Mouse (Mus musculus): ENCODE measurements around the gene Gm17655. TPM values are rescaled to one million over a fixed set of nuclear protein-coding genes. Genes with fewer than 3 reads are reported as not detected.

Gm17655 gene
- polyA plus RNA-seq, 1 experiment from 2014 or later, result 2.7 TPM

DNA sequence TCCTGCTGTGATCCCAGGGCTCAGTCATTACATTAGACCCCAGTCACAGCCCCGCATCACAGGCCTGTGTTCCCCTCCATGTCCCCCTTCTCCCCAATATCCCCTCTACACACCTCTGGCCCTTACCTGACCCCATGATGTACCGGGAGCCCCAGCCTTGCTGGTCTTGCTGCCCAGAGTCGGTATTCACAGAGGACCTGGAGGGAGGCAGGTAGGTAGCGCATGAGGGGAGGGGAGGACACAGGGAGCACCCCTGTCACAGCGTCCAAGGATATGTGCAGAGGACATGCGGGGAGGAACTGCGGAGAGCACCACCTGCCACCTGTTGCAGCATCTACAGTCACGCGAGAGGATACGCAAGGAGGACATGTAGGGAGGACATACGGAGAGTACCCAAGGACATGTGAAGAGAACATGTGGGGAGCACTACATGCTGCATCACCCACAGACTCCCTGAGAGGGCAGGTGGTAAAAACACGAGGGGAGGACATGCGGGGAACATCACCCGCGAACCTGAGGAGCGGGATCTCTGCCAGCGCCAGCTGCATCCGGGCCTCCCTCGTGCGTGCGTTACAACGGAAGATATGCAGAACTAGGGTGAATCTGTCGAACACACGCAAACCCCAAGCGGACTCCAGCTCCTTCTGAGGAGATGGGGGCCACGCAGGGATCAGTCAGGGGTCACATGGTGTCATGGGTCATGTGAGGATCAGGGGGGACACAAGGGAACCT is 34.0 kb upstream of the Gm17655 start:
- H3K4me3 ChIP-seq (replicated peaks; ENCODE audit: low read depth, low read length), result peak overlapping the region; percentile 76
- H3K9ac ChIP-seq (ENCODE audit: low read depth, low read length), result peak overlapping the region; percentile 93; the same call in 1 of the 2 replicates
- no peak for TF ChIP-seq CTCF (IDR thresholded peaks at IDR 0.05; ENCODE audit: low read depth)
- H3K36me3 ChIP-seq (ENCODE audit: insufficient read depth, low read length), result peaks cover 30% of the 10 kb centered on the region
- no peak overlapping the region for H3K27ac ChIP-seq
- H3K27me3 ChIP-seq (ENCODE audit: insufficient read depth, low read length), result no peaks in the 10 kb centered on the region
- 0 out of 2 replicates have a peak, but pooled peaks cover 11% of the 10 kb centered on the region for H3K4me1 ChIP-seq (replicated peaks; ENCODE audit: insufficient read depth, low read length)
- H3K9me3 ChIP-seq (replicated peaks; ENCODE audit: low read length), result no peaks in the 10 kb centered on the region
- ATAC-seq (replicated peaks; ENCODE audit: low FRiP score, low read depth) (no peak), DNase-seq (ENCODE audit: low spot score) (no peak)
- peak overlapping the region; percentile 84 for H3K4me2 ChIP-seq (ENCODE audit: low read length)
- WGBS, result 95% methylated on average over 26 of the region's 26 CpGs

DNA sequence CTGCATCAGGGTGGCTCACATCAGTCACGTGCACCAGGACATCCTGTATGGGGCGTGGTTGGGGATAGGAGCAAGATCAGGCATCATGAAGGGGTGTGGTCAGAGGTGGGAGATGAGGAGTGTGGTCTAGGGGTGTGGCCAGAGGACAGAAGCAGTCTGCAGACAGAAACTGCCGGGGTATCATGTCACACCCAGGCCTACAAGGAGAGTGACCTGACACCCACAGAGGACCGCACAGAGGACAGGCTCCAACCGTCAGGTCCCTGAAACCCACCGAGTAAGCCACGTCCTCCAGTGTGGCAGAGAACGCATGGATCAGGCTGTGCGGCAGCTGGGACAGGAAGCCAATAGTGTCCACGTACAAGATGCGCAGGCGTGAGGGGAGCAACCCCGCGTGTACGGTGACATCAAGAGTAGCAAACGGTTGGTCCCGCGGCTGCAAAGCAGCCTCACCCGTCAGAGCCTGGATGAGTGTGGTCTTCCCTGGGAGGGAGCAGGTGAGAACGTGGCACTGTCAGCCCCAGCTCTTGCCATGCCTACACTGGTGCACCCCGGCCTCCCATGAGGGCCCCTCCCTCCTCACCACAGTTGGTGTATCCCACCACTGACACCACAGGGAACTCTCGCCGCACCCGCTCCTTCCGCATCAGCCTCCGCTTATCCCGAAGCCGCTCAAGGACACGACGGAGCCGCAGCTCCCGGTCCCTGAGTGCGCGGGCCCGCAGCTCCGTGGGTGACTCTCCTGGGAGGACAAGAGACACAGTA is 32.5 kb upstream of the Gm17655 start:
- 96% methylated on average over 36 of the region's 36 CpGs for WGBS
- no peak for DNase-seq (ENCODE audit: low spot score)
- Histone ChIP-seq H3K27me3 (ENCODE audit: insufficient read depth, low read length) (no peaks in the 10 kb centered on the region), H3K9ac (ENCODE audit: low read depth, low read length) (no peak overlapping the region), H3K4me1 (replicated peaks; ENCODE audit: insufficient read depth, low read length) (peaks cover 11% of the 10 kb centered on the region; the same call in 1 of the 2 replicates), H3K4me2 (ENCODE audit: low read length) (no peak overlapping the region), H3K36me3 (ENCODE audit: insufficient read depth, low read length) (peaks cover 30% of the 10 kb centered on the region), H3K9me3 (replicated peaks; ENCODE audit: low read length) (no peaks in the 10 kb centered on the region), H3K4me3 (replicated peaks; ENCODE audit: low read depth, low read length) (no peak overlapping the region), H3K27ac (no peak overlapping the region)
- no peak for ATAC-seq (replicated peaks; ENCODE audit: low FRiP score, low read depth)
- no peak for TF ChIP-seq CTCF (IDR thresholded peaks at IDR 0.05; ENCODE audit: low read depth)

DNA sequence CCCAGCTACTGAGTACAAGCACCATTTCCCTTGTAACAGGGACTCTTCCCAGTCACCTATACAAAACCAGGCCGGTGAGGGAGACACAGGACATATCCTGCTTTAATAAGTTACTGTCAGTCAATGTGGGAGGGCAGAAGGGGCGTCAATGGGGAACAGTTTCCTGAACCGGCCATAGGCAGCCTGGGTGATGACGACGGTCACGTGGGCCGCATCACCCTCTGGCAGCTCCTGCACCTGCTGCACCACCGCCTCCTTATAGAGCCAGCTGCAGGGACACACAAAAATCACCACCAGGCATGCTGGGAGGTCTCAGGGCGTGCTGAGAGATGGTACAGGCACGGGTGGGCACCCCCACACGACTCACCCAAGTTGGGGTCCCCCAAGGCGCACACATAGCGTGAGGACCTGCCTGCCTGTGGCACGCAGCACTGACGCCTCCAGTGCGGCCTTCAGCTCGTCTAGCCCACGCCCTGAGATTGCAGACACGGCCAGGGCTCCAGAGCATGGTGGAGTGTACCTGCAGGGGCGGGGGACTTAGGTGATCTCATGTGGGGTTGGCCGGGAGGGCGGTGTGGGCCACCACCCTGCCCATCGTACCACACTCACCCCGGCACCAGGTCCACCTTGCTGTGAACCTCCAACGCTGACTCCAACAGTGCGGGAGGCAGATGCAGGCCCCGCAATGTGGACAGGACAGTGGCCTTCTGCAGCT is 31.7 kb upstream of the Gm17655 start:
- Histone ChIP-seq H3K9me3 (replicated peaks; ENCODE audit: low read length) (no peaks in the 10 kb centered on the region), H3K27me3 (ENCODE audit: insufficient read depth, low read length) (no peaks in the 10 kb centered on the region), H3K4me1 (replicated peaks; ENCODE audit: insufficient read depth, low read length) (peaks cover 11% of the 10 kb centered on the region; the same call in 1 of the 2 replicates), H3K36me3 (ENCODE audit: insufficient read depth, low read length) (peaks cover 30% of the 10 kb centered on the region), H3K4me3 (replicated peaks; ENCODE audit: low read depth, low read length) (no peak overlapping the region), H3K9ac (ENCODE audit: low read depth, low read length) (no peak overlapping the region), H3K27ac (no peak overlapping the region), H3K4me2 (ENCODE audit: low read length) (no peak overlapping the region)
- WGBS, result 97% methylated on average over 27 of the region's 27 CpGs
- no peak for DNase-seq (ENCODE audit: low spot score)
- no peak for TF ChIP-seq CTCF (IDR thresholded peaks at IDR 0.05; ENCODE audit: low read depth)
- no peak for ATAC-seq (replicated peaks; ENCODE audit: low FRiP score, low read depth)

DNA sequence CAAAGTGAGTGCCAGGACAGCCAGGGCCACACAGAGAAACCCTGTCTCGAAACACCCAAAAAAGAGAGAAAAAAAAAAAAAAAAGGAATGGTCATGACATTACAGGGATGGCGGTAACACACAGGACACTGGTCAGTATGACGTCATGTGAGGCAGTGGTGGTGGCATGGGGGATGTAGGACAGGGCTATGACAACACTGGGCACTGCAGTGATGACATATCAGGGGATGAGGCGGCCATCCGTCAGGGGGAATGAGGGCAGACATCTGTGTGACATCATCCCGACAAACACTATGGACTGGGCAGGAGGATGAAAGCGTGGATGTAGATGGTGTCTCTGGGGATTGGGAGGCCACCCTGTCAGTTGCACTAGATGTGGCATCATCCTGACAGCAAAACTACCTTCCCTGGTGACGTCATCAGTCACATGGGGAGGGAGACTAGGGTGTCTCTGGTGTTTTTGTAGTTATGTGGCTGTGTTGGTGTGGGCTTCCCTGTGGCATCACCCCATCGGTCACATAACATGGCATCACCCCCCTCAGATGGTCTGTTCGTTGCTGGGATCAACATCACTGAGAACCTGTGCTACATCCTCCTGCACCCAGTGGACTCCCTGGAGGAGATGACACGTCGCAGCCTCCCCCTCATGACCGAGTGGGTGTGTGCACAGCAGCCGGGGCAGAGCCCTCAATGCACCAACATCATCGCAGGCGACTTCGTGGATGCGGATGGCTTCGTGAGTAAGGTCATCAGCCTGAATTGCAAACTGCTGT is 30.7 kb upstream of the Gm17655 start:
- DNase-seq (ENCODE audit: low spot score) (no peak), ATAC-seq (replicated peaks; ENCODE audit: low FRiP score, low read depth) (no peak)
- Histone ChIP-seq H3K4me1 (replicated peaks; ENCODE audit: insufficient read depth, low read length) (peaks cover 11% of the 10 kb centered on the region; the same call in 1 of the 2 replicates), H3K27ac (no peak overlapping the region), H3K9ac (ENCODE audit: low read depth, low read length) (no peak overlapping the region), H3K9me3 (replicated peaks; ENCODE audit: low read length) (no peaks in the 10 kb centered on the region), H3K4me3 (replicated peaks; ENCODE audit: low read depth, low read length) (no peak overlapping the region), H3K4me2 (ENCODE audit: low read length) (no peak overlapping the region), H3K27me3 (ENCODE audit: insufficient read depth, low read length) (no peaks in the 10 kb centered on the region), H3K36me3 (ENCODE audit: insufficient read depth, low read length) (peaks cover 30% of the 10 kb centered on the region)
- TF ChIP-seq CTCF (IDR thresholded peaks at IDR 0.05; ENCODE audit: low read depth), result no peak
- 95% methylated on average over 19 of the region's 19 CpGs for WGBS

DNA sequence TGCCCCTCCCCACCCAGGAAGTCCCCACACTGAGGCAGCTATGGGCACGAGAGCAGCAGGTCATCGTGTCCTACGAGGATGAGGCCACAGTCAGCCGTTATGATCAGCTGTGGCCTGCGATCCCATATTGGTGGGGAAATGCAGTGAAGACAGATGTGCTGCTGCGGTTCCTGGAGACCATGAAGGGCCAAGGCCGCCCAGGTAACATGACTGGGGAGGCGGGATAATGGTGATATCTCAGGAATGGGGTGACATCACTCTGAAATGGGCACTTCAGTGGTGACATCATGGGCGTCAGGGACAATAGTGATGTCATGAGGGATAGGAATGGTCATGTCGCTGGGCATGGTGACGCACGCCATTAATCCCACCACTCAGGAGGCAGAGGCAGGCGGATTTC is 30.1 kb upstream of the Gm17655 start:
- ATAC-seq (replicated peaks; ENCODE audit: low FRiP score, low read depth), result no peak
- H3K27ac ChIP-seq, result no peak overlapping the region
- no peaks in the 10 kb centered on the region for H3K9me3 ChIP-seq (replicated peaks; ENCODE audit: low read length)
- WGBS, result 87% methylated on average over 13 of the region's 13 CpGs
- no peak overlapping the region for H3K9ac ChIP-seq (ENCODE audit: low read depth, low read length)
- peaks cover 30% of the 10 kb centered on the region for H3K36me3 ChIP-seq (ENCODE audit: insufficient read depth, low read length)
- H3K4me3 ChIP-seq (replicated peaks; ENCODE audit: low read depth, low read length), result no peak overlapping the region
- DNase-seq (ENCODE audit: low spot score), result no peak
- no peak for TF ChIP-seq CTCF (IDR thresholded peaks at IDR 0.05; ENCODE audit: low read depth)
- H3K27me3 ChIP-seq (ENCODE audit: insufficient read depth, low read length), result no peaks in the 10 kb centered on the region
- no peak overlapping the region for H3K4me2 ChIP-seq (ENCODE audit: low read length)
- peaks cover 11% of the 10 kb centered on the region; the same call in 1 of the 2 replicates for H3K4me1 ChIP-seq (replicated peaks; ENCODE audit: insufficient read depth, low read length)

Measured in kidney, postnatal 0 days (tissue).